Mouse (Mus musculus) lung, postnatal 25 days (tissue): ENCODE results near the gene Rasl11a.
A peak's percentile ranks its signal among the peaks of the same experiment; 100 is the strongest.
"Not testable (repeated sequence)": the region's sequence is repeated elsewhere in the genome, so short reads cannot be mapped to it uniquely, and the experiment has no call there.

Source experiments
- DNase-seq: peaks from one replicate; pipeline ENCODE4 v3.0.0; 2022; ENCODE audit warnings: low spot score

Rasl11a gene

DNA sequence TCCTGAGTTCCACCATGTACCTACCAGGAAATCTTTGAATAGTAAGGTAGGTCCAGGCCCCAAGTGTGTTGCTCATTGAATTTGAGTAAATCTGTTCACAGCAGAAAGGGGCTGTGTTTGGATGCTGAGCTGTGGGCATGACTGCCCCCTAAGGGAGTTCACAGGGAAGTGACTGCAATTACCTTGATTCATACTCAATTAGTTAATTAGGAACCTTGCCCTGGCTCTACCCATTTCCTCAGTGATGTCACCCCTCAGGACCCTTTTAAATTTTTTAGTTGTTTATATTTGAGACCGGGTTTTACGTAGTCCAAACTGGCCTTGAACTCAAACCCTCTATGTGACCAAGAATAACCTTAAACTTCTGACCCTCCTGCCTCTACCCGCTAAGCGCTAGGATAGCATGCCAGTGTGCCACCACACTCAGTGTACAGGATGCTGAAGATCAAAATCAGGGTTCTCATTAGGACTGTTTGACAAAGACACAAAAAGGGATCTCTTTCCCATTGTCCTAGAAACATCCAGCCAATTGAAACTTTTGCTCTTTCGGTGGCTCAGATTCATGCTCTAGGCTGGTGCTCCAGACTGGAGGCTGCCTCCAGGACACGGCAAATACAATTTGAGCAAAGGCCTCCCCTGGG lies 450 bp upstream of the Rasl11a start:
- no peak for DNase-seq

DNA sequence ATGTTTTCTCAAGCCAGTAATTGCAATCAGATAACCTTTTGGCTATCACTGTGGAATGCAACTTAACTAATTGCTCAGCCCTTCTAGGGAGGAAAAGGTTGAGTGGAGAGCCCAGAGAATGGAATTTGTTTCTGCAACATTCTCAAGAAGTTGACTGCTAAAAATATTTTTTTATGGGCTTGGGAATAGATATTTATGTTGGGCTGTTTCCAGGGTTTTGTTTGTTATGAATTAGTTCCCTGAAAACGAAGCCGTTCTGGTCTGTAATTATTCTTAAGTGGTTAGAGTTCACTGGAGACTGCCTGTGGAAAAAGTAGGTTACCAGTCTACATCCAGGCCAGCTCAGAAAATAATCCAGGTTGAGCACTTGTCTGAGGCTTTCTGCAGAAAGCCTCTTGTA lies 1.6 kb downstream of the Rasl11a start:
- DNase-seq = peak; percentile 72

DNA sequence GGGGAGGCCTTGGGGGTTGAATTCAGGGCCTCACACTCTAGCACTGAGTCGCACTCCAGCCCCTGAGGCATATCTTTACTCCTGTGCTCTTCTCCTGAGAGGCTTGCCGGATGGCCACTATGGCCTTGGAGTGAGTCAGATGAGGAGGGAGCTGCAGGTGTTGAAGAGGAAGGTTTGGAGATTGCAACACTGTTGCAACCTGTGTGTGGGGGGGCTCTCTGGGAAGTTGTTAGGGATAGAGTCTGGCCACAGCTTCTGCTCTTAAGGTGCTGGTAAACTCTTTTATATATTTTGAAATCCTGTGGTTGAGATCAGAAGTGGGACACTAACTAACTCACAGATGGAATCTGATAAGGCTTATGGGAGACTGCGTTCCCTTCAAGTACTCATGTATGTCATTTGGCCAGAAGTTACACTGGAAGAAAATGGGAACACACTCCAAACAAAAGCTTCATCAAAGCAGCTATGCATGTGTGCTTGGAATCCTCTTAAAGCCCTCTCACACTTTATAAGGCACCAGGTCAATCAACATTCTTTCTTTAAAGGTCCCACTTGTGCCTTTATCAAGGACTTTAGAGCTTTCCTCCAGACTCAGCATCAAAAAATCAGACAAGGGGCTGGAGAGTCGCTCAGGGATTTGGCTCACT lies 4.2 kb downstream of the Rasl11a start:
- DNase-seq = peak; percentile 61

DNA sequence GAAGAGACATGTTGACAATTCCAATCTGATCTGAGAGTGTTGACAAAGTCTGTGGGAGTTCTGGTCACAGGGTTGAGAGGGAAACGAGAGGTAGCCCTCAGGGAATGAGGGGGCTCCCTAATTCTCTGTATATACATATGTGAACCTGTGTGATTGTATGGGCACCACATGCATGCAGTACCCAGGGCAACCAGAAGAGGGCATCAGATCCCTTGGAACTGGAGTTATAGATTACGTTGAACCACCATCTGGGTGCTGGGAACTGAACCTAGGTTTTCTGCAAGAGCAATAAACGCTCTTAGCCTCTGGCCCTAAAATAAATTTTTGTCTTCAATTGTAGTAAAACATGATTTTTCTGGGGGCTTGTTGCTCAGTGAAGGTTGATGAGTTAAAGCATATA lies 11.2 kb downstream of the Rasl11a start:
- DNase-seq = no peak

DNA sequence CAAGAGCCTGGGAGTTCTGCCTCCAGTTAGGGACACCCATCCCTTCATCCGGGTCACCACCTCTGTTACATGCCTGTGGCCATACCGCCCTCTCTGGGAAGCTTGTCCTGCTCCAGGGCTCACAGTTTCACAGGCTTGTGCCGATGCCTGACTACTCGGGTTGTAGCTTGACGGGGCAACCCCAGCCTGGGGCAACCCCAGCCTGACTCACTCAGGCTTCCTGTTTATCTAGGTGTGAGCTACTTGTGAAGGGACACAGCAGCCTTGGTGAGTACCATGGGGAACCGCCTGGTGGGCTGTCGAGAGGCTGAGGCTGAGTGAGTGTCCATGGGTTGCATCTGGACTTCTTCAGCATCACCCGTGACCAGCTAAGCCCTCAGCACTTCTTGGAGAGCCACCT lies 12.7 kb downstream of the Rasl11a start:
- no peak for DNase-seq

DNA sequence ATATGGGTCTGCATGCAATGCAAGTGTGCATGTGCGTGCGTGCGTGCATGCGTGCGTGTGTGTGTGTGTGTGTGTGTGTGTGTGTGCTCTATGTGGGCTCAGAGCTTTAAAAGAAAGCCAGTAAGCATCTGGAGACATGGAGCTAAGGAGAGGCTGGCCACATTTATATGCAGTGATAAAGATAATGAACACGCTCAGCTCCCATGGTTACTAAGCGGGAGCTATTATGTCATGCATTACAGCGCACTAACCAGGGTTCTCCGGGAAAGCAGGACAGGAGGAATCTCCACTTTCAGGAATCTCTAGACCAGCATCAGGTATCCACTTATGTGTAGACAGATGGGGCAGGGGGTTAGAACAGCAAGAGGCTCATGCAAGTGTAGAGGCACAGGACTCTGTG lies 13.9 kb downstream of the Rasl11a start:
- DNase-seq = no peak

DNA sequence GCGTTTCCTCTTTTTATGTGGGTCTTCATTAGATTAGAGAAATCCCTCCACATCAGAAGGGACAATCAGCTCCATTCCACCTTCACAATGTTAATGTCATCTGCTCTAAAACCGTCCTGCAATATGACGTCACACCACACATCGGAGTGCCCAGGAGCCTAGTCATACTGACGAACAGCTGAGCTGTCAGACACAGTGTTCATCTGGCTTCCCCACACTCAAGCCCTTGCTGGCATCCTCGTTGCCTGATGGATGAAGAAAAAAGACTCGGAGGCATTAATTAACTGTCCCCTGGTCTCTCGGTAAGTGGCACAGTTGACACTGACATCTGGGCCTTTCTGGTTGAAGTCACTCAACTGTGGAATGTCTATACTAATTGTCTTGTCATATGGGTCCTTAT lies 14.4 kb downstream of the Rasl11a start:
- DNase-seq = no peak

DNA sequence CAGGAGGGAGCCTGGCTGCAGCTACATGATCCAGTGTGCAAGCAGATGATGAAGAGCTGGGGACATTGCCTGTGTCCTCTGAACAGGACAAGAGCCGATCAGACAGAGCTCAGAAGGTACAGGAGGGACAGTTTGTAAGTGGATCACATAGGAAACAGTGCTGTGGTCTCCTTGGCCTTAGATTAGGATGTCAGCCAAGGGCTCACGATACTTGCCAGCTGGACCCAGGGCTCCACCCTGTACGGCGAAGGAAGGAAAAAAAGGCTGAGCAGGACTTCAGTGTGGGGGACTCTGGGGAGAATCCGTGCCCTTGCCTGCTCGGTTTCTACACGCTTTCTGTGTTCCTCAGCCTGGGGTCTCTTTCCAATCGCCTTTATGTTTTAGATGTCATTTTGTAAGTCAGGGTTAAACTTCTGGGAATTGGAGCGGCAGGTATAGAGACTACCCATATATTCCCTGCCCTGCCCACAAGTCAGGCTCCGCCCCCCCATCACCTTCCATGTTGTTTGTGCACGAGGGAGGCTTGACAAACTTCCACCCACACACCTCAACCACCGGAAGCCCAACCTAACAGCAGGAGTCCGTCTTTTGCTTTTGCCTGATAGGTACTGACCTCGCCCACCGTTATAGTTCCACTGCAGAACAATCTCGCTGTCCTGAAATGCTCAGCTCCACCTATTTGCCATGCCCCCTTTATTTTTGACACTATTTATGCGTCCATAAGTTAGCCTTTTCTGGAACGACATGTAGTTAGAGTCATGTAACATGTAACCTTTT lies 15.5 kb downstream of the Rasl11a start:
- DNase-seq = no peak

DNA sequence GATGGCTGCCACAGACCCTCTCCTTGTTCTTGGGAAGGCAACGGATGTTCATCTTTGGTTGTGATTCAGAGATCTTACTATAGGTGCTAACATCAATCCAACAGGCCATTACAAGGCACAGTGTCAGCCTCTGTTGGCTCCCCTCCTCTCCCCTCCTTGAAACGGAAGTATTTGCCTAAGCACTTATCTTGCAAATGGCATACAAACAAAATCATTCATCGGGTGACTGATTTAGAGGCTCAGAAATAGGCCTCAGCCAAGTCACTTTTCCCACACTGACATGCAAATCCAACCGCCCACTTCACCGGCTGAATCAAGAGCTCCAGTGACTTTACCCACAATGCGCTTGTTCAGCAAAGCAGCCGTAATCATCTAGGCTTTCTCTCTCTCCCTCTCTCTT lies 16.7 kb downstream of the Rasl11a start:
- DNase-seq = peak; percentile 66

DNA sequence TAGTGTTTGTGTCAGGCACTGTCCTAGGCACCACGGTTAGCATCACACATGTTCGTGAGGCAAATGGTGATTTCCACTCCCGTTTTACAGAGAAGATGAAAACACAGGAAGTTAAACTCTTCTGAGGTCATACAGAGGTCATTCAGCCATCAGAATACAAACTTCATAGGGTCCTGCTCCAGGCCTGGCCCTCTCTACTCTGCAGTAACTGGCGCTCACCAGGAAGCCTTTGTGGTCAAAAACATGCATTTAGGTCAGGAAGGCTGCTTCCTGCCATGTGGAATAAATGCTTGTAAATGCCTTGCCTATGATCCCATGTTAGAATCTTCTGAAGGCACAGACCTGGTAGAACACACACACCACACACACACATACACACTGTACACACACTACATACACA lies 20.6 kb downstream of the Rasl11a start:
- no peak for DNase-seq

DNA sequence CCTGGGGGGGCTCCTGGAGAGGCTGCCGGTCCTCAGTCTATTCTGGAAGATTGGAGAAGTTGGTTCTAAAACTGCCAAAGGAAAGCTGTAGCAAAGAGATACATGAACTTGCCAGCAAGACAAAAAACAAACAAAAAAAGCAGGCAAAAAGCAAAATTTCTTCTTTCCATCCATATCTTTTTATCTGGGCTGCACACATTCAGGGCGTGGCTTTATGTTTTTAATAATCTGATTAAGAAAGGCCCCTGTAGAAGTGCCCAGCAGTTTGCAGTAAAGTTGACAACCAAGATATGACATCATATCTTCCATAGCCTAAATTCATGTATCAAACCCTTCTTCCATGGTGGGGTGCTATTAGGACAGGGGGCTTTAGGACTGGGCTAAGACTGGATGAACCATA lies 21.4 kb downstream of the Rasl11a start:
- no peak for DNase-seq

DNA sequence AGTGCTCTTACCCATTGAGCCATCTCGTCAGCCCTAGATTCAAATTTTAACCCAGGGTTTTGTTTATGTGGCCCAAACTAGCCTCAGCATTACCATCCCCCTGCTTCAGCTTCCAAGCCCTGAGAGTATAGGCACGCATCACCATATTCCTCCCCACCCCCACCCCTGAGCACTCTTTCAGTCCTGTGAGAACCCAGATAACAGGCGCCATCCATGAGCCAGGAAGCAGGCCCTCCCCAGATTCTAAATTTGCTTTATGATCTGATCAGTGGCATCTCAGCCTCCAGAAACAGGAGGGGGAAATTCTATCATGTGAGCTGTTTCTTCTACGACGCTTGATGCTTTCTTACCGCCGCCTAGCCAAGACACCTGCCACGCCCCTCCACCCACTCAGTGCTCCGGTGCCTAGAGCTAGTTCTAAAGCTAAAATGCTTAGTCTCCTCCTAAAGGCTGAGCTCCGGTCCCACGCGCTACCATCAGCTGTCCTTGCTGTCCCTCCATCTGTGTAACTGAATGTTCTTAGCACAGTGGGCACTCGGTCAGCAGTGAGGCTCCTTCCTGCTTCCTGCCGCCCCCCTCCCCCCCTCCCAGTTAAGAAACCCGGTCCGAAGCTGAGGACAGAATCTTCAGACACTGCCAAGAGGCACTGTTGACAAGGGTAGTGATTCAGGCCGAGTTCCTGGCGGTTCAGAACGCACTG lies 22.5 kb downstream of the Rasl11a start:
- peak; percentile 56 for DNase-seq

DNA sequence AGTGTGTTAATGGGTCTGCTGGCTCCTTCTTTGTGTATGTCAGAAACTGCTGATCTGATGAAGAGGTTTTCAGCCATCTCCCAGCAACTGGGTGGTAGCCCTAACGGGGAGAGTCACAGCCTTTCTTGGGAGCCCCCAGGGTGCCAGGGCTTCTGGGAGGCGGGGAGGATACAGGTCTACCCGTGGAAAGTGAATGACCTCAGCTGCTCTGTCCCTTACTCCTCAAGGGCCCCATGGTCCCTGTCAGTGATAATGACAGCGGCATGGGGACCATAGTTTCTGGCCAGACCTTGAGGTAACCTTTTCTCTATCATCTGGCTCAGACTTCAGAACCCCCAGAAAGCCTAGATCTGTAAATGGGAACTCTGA lies 23.1 kb downstream of the Rasl11a start:
- DNase-seq = no peak

DNA sequence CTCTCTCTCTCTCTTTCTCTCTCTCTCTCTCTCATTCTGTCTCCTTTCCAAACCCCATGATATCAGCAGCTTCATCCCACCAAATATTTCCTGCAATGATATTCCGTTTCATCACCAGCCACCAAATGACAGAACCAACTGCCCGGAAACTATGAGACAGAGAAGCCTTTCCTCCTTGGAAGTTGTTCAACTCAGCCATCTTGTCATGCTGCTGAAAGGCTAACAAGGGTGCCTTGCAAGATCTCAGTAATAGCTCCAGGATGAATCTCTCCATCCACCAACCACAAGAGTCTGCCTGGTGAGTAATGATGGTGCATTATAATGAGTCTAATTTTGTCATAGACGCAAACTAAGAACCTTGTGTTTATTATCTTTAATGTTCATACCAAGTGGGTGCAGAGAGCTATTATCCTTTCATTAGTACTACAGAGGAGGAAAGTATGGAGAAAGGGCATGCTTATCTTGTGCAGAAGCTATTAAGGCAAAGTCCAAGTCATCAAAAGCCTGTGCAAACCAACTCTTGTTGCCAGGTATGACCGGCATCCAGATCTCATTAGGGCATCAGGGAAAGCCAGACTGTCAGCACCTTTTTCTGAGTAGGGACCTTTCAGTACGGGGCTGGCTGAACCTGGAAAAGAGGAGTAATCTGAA lies 28.2 kb downstream of the Rasl11a start:
- DNase-seq = no peak

DNA sequence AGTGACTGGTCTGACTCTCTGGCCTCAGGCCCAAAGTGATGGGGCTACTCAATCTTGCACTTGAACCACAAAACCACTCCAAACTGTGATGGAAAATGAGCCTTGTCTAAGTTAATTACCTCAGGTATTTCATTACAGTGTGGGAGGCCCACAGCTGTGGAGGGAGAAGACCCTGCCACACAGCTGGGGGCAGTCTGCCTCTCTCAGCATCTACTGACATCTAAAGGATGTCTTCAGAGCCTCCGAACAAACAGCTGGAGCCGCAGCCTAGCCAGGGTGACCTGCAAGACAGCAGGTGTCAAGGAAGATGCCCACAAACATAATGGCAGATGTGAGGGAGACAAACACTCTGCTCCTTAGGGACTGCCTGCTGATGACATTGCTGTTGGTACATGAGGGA lies 31.2 kb downstream of the Rasl11a start:
- no peak for DNase-seq

DNA sequence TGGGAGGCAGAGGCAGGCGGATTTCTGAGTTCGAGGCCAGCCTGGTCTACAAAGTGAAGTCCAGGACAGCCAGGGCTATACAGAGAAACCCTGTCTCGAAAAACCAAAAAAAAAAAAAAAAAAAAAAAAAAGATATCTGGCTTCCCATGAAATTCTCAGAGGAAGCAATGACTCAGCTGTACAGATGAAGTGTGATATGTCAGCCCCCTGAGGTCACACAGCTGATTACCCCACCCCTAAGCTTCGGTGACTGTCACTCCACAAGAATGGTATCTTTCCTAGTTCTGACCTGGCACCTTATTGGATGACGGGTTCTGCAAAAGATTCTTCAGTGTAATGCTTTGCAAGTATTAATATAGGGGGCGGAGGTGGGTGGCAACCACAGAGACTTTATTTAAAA lies 33.0 kb downstream of the Rasl11a start:
- DNase-seq = not testable (repeated sequence)

DNA sequence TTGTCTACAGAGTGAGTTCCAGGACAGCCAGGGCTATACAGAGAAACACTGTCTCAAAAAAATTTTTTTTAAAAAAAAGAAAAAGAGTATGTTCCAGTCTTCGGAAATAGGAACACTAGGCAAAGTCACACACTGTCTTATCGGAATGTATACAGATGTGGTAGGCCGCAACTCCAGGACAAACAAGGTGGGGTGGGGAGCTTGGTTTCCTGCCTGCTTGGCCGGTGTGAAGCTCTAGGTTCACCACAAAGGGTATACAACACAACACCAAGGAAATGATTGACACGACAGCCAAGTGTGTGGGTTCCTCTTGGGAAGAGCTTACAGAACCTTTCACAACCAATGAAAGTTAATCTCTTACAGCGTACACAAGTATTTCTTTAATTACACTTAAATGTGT lies 37.4 kb downstream of the Rasl11a start:
- DNase-seq = no peak

DNA sequence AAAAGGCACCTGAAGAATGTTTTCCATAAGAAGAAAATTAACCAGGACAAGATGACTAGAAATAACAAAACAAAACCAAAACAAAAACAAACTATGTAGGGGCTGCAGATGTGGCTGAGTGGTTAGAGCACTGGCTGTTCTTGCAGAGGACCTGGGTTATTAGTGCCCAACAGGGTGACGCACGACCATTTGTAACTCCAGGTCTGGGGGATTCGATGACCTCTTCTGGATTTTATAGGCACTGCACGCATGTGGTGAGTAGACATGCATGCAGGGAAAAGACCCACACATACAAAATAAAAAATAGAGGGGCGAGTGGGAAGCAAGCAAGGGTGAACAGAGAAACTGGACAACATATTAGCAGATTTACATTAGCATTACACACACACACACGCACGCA lies 38.2 kb downstream of the Rasl11a start:
- no peak for DNase-seq

DNA sequence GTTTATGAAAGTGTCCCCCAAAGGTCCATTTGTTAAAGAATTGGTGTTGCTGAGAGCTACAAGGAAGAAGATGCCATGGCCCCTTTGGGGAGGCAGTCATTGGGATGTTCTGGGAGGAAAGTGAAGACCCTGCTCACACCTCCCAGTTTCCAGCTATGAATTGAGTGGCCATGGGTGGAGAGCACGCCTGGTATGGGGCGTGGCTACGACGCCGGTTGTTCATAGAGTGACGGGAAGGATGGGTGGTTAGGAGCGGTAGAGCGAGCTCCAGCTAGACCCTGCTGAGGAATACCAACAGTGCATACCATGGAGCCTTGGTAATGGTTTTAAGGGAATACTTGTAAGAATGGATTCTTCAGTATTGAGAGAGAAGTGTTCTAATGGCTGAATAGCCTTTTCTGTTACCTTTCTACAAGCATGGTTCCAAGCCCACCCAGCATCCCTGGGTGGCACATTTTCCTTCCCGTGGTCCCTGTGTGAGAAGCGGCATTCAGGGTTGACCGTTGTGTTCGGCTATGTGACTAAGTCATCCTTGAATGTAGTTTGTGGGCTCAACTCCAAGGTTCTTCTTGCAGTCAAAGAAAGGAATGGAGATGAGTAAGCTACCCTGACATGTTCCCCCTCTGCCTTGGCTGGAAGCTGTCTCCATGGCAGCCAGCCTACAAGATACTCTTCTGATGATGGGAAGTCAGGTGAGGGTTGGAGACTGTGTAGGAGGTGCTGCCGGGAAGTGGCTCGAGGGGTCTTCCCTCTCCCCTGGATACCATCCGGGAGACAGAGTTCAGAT lies 38.8 kb downstream of the Rasl11a start:
- no peak for DNase-seq

DNA sequence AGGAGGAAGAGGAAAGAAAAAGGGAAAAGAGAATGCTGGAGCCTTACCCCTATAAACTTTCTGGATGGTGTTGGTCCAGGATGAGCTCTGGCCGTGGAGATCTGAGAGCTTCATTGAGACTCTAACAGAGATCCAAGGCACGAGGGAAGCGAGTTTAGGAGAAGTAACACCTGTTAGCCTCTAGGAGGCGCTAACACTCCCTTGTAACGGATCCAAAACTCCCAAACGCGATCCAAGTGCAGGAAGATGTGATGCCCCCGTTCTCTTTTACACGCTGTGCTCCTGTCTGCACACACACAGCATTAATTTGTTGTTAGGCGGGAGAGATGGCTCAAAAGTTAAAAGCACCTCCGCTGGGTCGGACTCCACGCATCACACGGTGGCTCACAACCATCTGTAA lies 46.3 kb downstream of the Rasl11a start:
- peak; percentile 24 for DNase-seq

DNA sequence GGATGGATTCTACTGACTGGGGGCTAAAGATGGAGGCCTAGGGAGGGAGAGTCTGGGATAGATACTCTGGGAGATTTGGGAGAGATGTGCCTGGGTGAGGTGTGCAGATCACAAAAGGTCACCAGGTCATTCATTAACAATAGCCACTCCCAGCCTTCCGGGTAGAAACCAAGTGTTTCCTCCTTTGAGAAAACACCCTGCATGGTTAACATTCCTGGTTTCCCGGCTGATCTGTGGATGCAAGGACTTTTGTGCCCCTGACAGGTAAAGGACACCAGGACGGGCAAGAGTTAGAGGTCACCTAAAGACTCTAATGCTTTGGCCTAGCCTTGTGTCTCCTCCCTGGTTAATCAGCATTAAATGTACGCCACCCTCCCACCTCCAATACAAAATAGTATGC lies 48.0 kb downstream of the Rasl11a start:
- no peak for DNase-seq
